Mouse (Mus musculus) hindbrain, embryonic 11.5 days (tissue): Measurements from ENCODE around the gene Fam173a. TPM values are rescaled to one million over a fixed set of nuclear protein-coding genes. Genes with fewer than 3 reads are reported as not detected.

Experiments used
- ATAC-seq: fragments of 200-750 bp; cut with Nextera tagmentation; 2 replicates; pipeline ENCODE4 v1.8.0; 2017; ENCODE audit warnings: mild to moderate bottlenecking, moderate TSS enrichment, moderate library complexity; ENCODE audit not compliant: low FRiP score
- DNase-seq: peaks from one replicate; pipeline ENCODE4 v3.0.0-alpha.2; 2015; ENCODE audit warnings: low spot score
- H3K27ac ChIP-seq: fragments of 300-500 bp; sonication (generic); 2 replicates; pipeline ENCODE4 v1.5.1; 2014; ENCODE audit warnings: mild to moderate bottlenecking, low read depth, low read length
- H3K27me3 ChIP-seq: fragments of 300-500 bp; sonication (generic); 2 replicates; pipeline ENCODE4 v1.6.1; 2014; ENCODE audit warnings: mild to moderate bottlenecking, low read length, moderate library complexity, mixed read lengths; ENCODE audit not compliant: control insufficient read depth, insufficient read depth
- H3K36me3 ChIP-seq: fragments of 300-500 bp; sonication (generic); 2 replicates; pipeline ENCODE4 v1.6.1; 2014; ENCODE audit warnings: mild to moderate bottlenecking, low read length, moderate library complexity, mixed read lengths; ENCODE audit not compliant: control insufficient read depth, insufficient read depth
- H3K4me1 ChIP-seq: fragments of 300-500 bp; sonication (generic); replicated peaks from 2 replicates; pipeline ENCODE4 v1.6.1; 2014; ENCODE audit warnings: low read length, mixed read lengths; ENCODE audit not compliant: control insufficient read depth, insufficient read depth
- H3K4me2 ChIP-seq: fragments of 300-500 bp; sonication (generic); replicated peaks from 2 replicates; pipeline ENCODE4 v1.6.1; 2014; ENCODE audit warnings: mild to moderate bottlenecking, low read depth, low read length
- H3K4me3 ChIP-seq: fragments of 300-500 bp; sonication (generic); 2 replicates; pipeline ENCODE4 v1.5.1; 2014; ENCODE audit warnings: low read depth, low read length
- H3K9ac ChIP-seq: fragments of 300-500 bp; sonication (generic); 2 replicates; pipeline ENCODE4 v1.6.1; 2014; ENCODE audit warnings: low read depth, low read length
- H3K9me3 ChIP-seq: fragments of 300-500 bp; sonication (generic); 2 replicates; pipeline ENCODE4 v1.6.1; 2016; ENCODE audit warnings: low read length; ENCODE audit not compliant: control insufficient read depth
- WGBS: fragments of 180-500 bp; shearing (Covaris S2); extraction: QIAGEN DNeasy Blood & Tissue Kit; methylation state at CpG from one replicate; pipeline ENCODE4 v1.1.7; 2014; 5-methylcytosine and 5-hydroxymethylcytosine counted together
- polyA plus RNA-seq: library from polyadenylated mRNA; unstranded; fragments of >200 nt; fragmentation: Nextera tagmentation; extraction: Ambion mirVana; gene quantifications from 2 replicates; pipeline ENCODE4 v1.2.1, GENCODE M21; 2014

Gene Fam173a
- polyA plus RNA-seq, 1 experiment from 2014 or later = 70.9 TPM

DNA sequence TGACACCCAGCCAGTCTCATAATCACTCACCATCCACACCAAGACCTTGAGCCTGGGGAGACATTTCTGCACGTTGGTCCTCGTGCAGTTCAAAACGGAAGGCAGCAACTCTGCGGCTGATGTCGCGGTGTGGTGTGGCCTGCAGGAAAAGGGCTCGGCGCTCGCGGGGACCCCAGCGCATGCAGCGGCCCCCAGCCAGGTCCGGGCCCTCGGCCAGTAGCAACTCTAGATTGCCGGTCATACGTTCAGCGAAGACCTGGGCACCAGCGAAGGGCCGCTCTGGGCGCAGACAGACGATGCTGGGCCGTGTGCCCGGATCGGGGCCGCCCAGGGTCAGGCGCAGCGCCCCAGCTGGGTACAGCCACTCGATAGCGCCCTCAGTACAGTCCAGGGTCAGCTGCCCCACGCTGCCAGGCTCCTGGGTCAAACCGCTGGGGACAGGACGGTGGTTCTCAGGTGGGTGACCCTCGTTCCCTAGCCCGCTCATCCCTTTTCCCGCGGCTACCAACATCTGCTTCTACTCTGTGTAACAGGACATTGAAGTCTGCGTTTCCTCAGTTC lies 3.6 kb upstream of the Fam173a start:
- peaks cover 21% of the 10 kb centered on the region for H3K4me1 ChIP-seq
- H3K27me3 ChIP-seq = no peaks in the 10 kb centered on the region
- H3K9me3 ChIP-seq = no peaks in the 10 kb centered on the region
- 0% methylated on average over 37 of the region's 37 CpGs for WGBS
- peak overlapping the region; percentile 94 for H3K27ac ChIP-seq
- peak; percentile 56 for DNase-seq
- peak overlapping the region; percentile 80 for H3K4me3 ChIP-seq
- H3K36me3 ChIP-seq = no peaks in the 10 kb centered on the region
- H3K4me2 ChIP-seq = peak overlapping the region; percentile 95
- peak overlapping the region; percentile 82 for H3K9ac ChIP-seq
- no peak for ATAC-seq

DNA sequence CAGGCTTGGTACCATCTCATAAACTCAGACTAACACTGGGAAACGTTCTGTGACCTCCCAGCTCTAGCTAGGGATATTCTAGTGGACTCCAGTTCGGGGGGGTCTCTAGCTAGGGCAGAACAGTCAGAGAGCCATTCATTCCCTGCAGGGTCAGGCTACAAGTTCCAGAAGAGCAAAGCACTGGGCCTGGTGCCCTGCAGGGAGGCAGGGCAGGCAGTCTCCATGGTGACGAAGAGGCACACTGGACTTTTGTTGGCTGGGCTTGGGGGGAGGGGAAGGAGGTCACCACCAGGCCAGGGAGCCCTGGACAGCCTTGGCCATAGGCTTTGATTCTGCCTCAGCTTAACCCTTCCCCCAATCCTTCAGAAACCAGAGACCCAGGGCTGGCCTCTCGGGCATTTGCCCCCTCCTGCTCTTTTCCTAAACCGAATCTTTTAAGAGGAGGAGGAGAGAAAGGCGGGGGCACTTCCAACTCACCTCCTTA lies 3.0 kb upstream of the Fam173a start, which contains the start of gene AC134908.4:
Gene AC134908.4 (minus strand): TSS at position 51 of the 484 bp plus-strand sequence.
- peak within 1 kb of the TSS; percentile 82 for H3K9ac ChIP-seq
- peaks cover 23% of the 10 kb centered on the region for H3K4me1 ChIP-seq
- H3K4me3 ChIP-seq = peak within 1 kb of the TSS; percentile 80
- peak within 1 kb of the TSS; percentile 94 for H3K27ac ChIP-seq
- no peaks in the 10 kb centered on the region for H3K36me3 ChIP-seq
- peak; percentile 48; the same call in 1 of the 2 replicates for ATAC-seq
- H3K4me2 ChIP-seq = peak within 1 kb of the TSS; percentile 95
- H3K27me3 ChIP-seq = no peaks in the 10 kb centered on the region
- H3K9me3 ChIP-seq = no peaks in the 10 kb centered on the region
- 2% methylated on average over 6 of the region's 6 CpGs for WGBS
- peak; percentile 78 for DNase-seq

DNA sequence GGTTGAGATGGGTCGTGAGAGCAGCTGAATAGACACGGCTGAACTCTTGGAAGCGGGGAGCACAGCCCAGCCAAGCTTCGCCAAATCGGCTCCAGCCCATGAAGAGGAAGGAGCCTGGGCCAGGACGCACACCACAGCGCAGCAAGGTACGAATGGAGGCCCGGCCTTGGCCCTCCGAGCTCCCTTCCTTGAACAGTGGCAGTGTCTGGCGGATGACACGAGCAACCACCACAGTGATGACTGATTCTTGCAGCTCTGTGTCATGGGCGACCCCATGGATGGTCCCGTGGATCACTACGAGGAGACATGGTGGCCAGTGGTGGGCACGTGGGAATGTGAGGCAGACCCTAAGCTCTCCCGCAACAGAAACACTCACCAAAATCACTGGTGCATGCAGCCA lies 2.3 kb upstream of the Fam173a start:
- Histone ChIP-seq H3K27me3 (no peaks in the 10 kb centered on the region), H3K4me2 (peak overlapping the region; percentile 95), H3K9ac (peak overlapping the region; percentile 82), H3K27ac (peak overlapping the region; percentile 94), H3K36me3 (no peaks in the 10 kb centered on the region), H3K9me3 (no peaks in the 10 kb centered on the region), H3K4me1 (peaks cover 23% of the 10 kb centered on the region), H3K4me3 (peak overlapping the region; percentile 80)
- ATAC-seq (no peak), DNase-seq (no peak)
- WGBS = 48% methylated on average over 17 of the region's 17 CpGs

DNA sequence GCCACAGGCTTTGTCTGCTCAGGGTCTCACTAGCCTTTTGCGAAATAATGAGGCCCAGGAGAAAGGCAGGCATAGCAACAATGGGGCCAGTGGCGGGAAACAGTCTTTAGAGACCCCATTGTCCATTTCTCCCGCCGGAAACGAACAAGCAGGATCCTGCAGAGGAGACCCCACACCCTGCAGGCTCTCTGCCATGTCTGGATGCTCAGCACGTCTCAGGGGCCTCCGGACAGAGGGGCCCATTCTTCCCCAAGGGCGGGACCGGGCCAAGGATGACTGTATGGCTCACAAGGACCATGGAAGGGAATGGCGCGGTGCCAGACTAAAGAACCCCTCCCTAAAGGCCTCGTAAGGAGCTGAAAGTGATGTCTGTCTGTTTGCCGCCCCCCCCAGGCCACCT lies 1.5 kb upstream of the Fam173a start:
- DNase-seq (peak; percentile 64), ATAC-seq (peak; percentile 30; the same call in 1 of the 2 replicates)
- peaks cover 23% of the 10 kb centered on the region for H3K4me1 ChIP-seq
- peak overlapping the region; percentile 29 for H3K9ac ChIP-seq
- H3K36me3 ChIP-seq = no peaks in the 10 kb centered on the region
- H3K27me3 ChIP-seq = no peaks in the 10 kb centered on the region
- peak overlapping the region; percentile 95 for H3K4me2 ChIP-seq
- 29% methylated on average over 13 of the region's 13 CpGs for WGBS
- peak overlapping the region; percentile 94 for H3K27ac ChIP-seq
- H3K4me3 ChIP-seq = peak overlapping the region; percentile 80; the same call in 1 of the 2 replicates
- H3K9me3 ChIP-seq = no peaks in the 10 kb centered on the region

DNA sequence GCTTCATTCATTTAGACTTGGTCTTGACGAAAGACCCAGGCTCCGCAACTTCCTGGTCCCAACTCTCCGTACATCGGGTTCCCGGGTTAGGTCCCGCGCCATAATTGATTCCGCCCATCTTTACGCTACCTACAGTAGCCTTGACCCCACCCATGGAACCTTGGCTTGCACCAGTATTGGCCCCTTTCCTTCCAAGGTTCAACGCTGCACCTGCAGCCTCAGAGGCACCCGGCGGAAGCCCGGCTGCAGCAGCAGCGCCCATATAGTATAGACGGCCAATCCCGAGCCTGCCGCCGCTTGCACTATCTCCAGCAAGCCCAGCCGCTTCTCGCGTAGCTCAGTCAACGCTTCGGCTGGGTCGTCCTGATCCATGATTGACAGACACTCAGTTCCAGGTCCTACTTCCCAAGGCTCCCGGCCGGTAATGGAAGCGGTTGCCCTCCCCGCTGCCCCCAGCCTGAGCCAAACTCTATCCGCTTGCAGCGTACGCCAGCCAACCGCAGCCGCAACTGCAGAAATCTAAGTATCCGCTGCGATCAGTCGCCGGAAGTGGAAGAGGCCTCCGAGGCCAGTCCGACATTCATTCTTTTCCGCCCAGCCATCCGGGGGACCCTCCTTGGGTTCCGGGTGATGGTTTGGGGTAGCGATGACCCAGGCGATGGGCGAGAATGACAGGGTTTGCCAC lies 716 bp downstream of the Fam173a start:
- peaks cover 23% of the 10 kb centered on the region for H3K4me1 ChIP-seq
- ATAC-seq (peak; percentile 41), DNase-seq (peak; percentile 90)
- H3K9me3 ChIP-seq = no peaks in the 10 kb centered on the region
- WGBS = under 1% methylated on average over 45 of the region's 45 CpGs
- H3K9ac ChIP-seq = peak overlapping the region; percentile 88
- peak overlapping the region; percentile 78 for H3K4me3 ChIP-seq
- peak overlapping the region; percentile 88 for H3K4me2 ChIP-seq
- H3K27ac ChIP-seq = peak overlapping the region; percentile 94
- no peaks in the 10 kb centered on the region; the same call in 1 of the 2 replicates for H3K36me3 ChIP-seq
- H3K27me3 ChIP-seq = no peaks in the 10 kb centered on the region

DNA sequence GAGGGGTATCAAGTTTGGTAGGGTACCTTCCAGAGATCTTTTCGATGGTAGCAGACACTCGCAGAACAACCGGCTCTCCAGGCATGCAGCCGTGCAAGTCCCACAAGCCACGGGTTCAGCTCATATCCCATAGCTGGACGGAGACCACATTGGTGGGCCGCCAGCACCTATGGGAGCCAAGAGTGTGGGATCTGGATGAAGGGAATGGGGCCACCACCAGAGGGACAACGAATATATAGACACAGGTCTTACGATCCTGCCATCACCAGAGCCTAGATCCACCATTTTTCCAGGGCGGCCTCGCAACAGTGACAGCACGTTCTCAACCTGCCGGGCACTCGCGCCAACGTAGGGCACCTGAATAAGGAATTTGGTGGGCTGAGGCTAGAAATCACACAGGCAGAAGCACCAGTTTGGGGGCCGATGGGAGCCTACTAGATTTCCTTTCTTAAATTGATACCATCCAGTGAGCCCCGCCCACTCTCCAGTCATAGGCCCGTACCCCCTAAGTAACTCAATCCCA lies 1.3 kb downstream of the Fam173a start:
- Histone ChIP-seq H3K4me1 (peaks cover 23% of the 10 kb centered on the region), H3K36me3 (no peaks in the 10 kb centered on the region; the same call in 1 of the 2 replicates), H3K27ac (peak overlapping the region; percentile 94; the same call in 1 of the 2 replicates), H3K4me3 (peak overlapping the region; percentile 78), H3K9me3 (no peaks in the 10 kb centered on the region), H3K4me2 (peak overlapping the region; percentile 88), H3K9ac (peak overlapping the region; percentile 88), H3K27me3 (no peaks in the 10 kb centered on the region)
- ATAC-seq = no peak
- 28% methylated on average over 19 of the region's 19 CpGs for WGBS
- DNase-seq = no peak

DNA sequence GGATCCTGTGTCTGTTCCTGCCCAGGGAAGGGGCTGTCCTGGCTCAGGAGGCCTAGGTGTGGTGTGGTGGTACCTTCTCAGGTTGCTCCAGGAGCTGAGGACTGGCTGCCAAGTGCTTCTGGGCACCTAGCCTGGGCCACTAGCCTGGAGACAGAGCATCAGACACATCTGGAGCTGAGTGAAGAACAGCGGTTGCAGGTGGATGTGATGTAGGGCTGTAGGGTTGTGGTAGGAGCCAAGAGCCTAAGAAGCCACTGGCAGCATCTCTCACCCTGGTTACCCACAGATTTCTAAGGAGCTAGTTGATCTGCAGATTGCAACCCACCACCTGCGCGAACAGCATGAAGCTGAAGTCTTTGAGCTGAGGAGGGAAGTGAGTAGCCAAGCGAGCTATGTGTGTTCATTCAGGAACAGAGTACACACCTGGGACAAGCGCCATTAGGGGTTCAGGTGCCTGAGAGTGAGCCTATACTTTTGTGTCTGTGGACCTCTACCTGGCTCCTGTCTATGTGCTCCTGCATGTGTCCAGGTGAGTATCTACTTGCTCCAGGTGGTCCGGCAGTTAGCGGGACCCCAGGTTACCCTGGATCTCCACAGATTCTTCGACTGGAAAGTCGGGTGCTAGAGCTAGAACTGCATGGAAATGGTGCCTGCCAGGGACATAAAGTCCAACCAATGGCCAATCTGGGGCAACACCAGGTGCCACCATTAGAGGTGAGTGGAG lies 5.8 kb downstream of the Fam173a start:
- H3K4me3 ChIP-seq = no peak overlapping the region
- WGBS = 90% methylated on average over 9 of the region's 9 CpGs
- peaks cover 13% of the 10 kb centered on the region for H3K4me1 ChIP-seq
- no peaks in the 10 kb centered on the region for H3K27me3 ChIP-seq
- H3K9ac ChIP-seq = no peak overlapping the region
- no peak overlapping the region for H3K27ac ChIP-seq
- ATAC-seq (no peak), DNase-seq (no peak)
- no peaks in the 10 kb centered on the region; the same call in 1 of the 2 replicates for H3K36me3 ChIP-seq
- H3K9me3 ChIP-seq = no peaks in the 10 kb centered on the region
- no peak overlapping the region for H3K4me2 ChIP-seq

DNA sequence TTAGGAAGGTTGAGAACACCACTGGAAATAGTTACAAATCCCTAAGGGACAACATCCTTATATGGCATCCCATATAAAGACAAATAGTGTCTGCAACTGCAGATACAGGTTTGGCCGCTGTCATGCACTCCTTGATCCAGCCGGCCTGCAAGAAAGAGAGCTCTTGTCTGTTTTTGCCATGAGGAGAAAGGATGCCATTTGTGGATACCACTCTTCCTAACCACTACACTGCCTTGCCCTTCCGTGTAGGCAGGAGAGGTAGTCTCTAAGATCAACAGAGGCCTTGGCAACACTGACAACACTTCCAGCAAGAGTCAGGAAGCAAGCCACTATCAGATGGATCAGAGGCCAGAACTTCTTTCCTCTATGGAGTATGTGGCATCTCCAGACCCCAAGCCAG lies 6.4 kb downstream of the Fam173a start, which contains the start of gene Ccdc78:
Gene Ccdc78 (plus strand): TSS at position 301 of the 400 bp plus-strand sequence.
- Histone ChIP-seq H3K9ac (peak within 1 kb of the TSS; percentile 67), H3K4me1 (peaks cover 10% of the 10 kb centered on the region), H3K27ac (peak within 1 kb of the TSS; percentile 84), H3K4me2 (peak within 1 kb of the TSS; percentile 74), H3K36me3 (no peaks in the 10 kb centered on the region; the same call in 1 of the 2 replicates), H3K9me3 (no peaks in the 10 kb centered on the region), H3K27me3 (no peaks in the 10 kb centered on the region), H3K4me3 (peak within 1 kb of the TSS; percentile 73)
- ATAC-seq = no peak
- WGBS = 85% methylated on average over 3 of the region's 3 CpGs
- DNase-seq = no peak
